Mouse (Mus musculus): ENCODE data around the gene B4galnt1. TPM values are rescaled to one million over a fixed set of nuclear protein-coding genes. Genes with fewer than 3 reads are reported as not detected.

Gene B4galnt1
- polyA plus RNA-seq, 1 experiment from 2014 or later = 6.9 TPM

DNA sequence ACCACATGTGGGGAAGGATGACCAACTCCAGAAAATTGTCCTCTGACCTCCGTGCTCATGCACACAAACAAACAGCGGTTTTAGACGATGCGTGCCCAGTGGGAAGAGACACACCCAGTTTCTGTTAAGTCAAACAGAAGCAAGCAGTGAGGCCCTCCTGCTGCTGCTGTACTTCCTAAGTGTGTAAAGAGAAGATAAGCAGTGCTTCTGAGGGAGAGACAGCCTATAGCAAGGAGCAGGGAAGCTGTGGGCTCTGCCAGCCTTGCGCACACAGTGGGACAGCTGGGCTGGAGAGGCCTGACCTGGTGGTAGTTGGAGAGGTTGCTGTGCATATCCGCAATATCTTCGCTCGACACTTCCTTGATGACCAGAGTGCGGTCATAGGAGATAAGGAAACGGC, 40.3 kb downstream of the B4galnt1 start:
- no peaks in the 10 kb centered on the region for H3K9me3 ChIP-seq
- WGBS = 88% methylated on average over 10 of the region's 10 CpGs
- no peaks in the 10 kb centered on the region for H3K27me3 ChIP-seq
- no peak overlapping the region for H3K4me3 ChIP-seq
- peaks cover 8% of the 10 kb centered on the region for H3K4me1 ChIP-seq
- peaks cover 78% of the 10 kb centered on the region for H3K36me3 ChIP-seq
- ATAC-seq (ENCODE audit: low FRiP score, low read depth) = no peak
- no peak overlapping the region for H3K9ac ChIP-seq
- H3K27ac ChIP-seq = no peak overlapping the region
- no peak overlapping the region for H3K4me2 ChIP-seq (replicated peaks)

DNA sequence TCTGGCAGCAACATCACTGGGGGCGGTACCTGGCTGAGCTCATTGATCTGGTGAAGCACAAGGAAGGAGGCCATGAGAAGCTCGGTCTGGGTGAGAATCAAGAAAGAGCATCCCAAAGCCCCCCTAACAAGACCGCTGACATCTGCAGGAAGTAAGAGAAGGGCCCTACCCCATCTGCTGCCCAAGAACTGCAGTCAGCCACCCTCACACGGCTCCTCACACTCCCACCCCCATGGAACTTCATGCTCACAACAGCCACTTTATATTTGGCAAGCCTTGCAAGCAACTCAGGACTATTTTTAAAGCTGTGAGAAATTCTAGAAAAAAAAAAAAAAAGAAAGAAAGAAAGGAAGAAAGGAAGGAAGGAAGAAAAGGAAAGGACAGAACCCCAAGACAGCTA, 43.9 kb downstream of the B4galnt1 start:
- peaks cover 15% of the 10 kb centered on the region for H3K4me1 ChIP-seq
- H3K4me3 ChIP-seq = no peak overlapping the region
- no peak overlapping the region for H3K4me2 ChIP-seq (replicated peaks)
- H3K9ac ChIP-seq = no peak overlapping the region
- H3K27me3 ChIP-seq = no peaks in the 10 kb centered on the region
- H3K36me3 ChIP-seq = peaks cover 47% of the 10 kb centered on the region
- 91% methylated on average over 4 of the region's 4 CpGs for WGBS
- H3K27ac ChIP-seq = no peak overlapping the region
- ATAC-seq (ENCODE audit: low FRiP score, low read depth) = no peak
- H3K9me3 ChIP-seq = no peaks in the 10 kb centered on the region

DNA sequence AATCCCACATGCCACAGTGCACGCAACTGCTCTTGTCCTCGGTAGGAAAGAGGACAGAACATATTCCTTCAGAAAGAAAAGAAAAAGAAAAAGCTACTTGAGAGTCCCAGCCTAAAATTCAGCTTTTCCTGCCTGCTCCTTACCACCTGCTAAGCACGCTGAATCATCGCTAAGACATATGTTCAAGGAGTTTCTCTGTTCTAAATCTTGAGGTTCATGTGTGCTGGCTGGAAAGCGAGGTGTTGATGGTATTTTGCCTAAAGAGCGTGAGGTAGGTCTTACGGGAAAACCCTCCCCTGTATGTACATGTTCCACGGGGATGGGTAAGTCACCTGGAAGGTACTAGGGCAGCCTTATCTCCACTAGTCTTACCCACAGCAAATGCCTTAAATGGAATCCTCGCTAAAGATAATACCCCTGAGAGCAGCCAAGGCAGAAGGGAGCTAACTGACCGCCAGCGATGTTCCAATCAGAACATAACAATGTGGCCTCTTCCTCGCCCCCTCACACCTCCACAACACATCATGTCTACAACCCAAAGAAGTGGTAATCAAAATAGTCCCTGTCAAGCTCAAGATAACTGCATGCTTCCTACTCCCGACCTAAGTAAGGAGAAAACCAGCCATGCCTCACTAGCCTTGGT, 45.0 kb downstream of the B4galnt1 start:
- Histone ChIP-seq H3K27me3 (no peaks in the 10 kb centered on the region), H3K9ac (peak overlapping the region; percentile 84), H3K9me3 (no peaks in the 10 kb centered on the region), H3K36me3 (peaks cover 37% of the 10 kb centered on the region), H3K4me1 (peaks cover 15% of the 10 kb centered on the region), H3K4me2 (replicated peaks) (peak overlapping the region; percentile 97), H3K27ac (no peak overlapping the region), H3K4me3 (peak overlapping the region; percentile 86)
- ATAC-seq (ENCODE audit: low FRiP score, low read depth) = no peak
- 88% methylated on average over 13 of the region's 13 CpGs for WGBS

DNA sequence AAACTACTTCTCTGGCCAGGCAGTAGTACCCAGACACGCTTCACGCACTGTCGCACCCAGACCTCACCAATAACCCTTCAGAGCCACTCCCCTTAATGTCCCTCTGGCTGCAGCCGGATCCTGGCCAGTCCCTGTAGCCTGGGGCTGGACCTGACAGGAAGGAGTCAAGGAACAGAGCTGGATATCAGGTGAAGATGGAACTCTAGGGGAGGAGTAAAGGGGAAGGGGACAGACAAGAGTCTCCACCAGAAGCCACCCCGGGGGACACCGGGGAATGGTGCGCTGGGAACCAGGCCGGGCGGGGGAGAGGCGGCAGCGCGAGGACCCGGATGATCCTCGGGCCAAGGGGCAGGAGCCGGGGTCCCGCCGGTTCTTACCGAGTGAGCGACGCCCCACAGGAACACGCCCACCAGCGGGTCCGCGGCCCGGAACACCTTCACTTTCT, 46.0 kb downstream of the B4galnt1 start:
- no peaks in the 10 kb centered on the region for H3K9me3 ChIP-seq
- H3K4me2 ChIP-seq (replicated peaks) = peak overlapping the region; percentile 97
- ATAC-seq (ENCODE audit: low FRiP score, low read depth) = peak; percentile 73
- under 1% methylated on average over 25 of the region's 25 CpGs for WGBS
- no peaks in the 10 kb centered on the region for H3K27me3 ChIP-seq
- H3K36me3 ChIP-seq = peaks cover 28% of the 10 kb centered on the region
- peak overlapping the region; percentile 86 for H3K4me3 ChIP-seq
- H3K9ac ChIP-seq = peak overlapping the region; percentile 84
- H3K4me1 ChIP-seq = peaks cover 15% of the 10 kb centered on the region
- no peak overlapping the region; the same call in 1 of the 2 replicates for H3K27ac ChIP-seq

DNA sequence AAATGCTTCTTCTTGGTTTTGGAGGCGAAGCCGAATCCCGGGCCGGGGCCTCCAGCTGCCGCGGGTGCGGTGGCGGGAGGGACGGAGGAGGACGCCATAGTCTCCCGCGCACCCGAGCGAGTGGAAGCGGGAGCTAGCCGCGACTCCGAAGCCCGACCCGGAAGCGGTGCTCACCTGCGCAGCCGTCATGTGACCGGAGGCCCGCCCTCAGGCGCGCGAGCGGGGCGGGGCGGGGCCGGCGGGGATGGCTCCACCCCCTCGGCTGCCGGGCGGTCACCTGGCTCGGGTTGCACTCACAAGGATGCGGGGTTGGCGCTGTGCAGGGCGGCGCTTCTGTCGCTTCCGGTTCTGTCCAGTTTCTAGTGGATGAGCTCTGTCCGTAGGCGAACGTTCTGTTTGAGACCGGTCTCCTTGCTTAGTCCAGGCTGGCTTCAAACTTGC, 46.4 kb downstream of the B4galnt1 start, which contains the start of gene Pip4k2c:
Pip4k2c (minus strand) TSS at position 172 of the 441 bp plus-strand sequence.
- peaks cover 23% of the 10 kb centered on the region for H3K36me3 ChIP-seq
- no peak within 1 kb of the TSS; the same call in 1 of the 2 replicates for H3K27ac ChIP-seq
- under 1% methylated on average over 46 of the region's 47 CpGs for WGBS
- no peaks in the 10 kb centered on the region for H3K9me3 ChIP-seq
- ATAC-seq (ENCODE audit: low FRiP score, low read depth) = peak; percentile 96
- peaks cover 15% of the 10 kb centered on the region for H3K4me1 ChIP-seq
- H3K4me3 ChIP-seq = peak within 1 kb of the TSS; percentile 86
- H3K4me2 ChIP-seq (replicated peaks) = peak within 1 kb of the TSS; percentile 97
- H3K27me3 ChIP-seq = no peaks in the 10 kb centered on the region
- peak within 1 kb of the TSS; percentile 84 for H3K9ac ChIP-seq

DNA sequence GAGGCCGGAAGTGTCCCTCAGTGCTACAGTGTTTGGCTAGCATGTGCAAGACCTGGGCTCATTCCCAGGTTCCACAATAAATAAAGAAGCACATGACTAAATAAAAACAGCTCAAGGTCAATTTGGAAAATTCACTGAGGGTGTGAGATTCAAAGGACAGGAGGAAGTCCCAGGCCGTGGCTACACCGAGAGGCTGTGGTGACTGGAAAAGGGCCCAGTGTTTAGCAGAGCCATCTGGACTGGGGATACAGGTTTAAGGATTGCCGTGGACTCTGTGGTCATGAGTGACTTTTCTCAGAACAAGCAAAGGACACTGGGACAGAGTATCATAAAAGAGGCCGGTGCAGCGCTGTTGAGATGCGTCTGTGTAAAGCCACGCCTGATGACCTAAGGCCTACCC, 48.2 kb downstream of the B4galnt1 start:
- Histone ChIP-seq H3K4me3 (no peak overlapping the region), H3K27ac (no peak overlapping the region), H3K9ac (no peak overlapping the region), H3K9me3 (no peaks in the 10 kb centered on the region), H3K36me3 (peaks cover 6% of the 10 kb centered on the region), H3K4me2 (replicated peaks) (no peak overlapping the region), H3K4me1 (peaks cover 15% of the 10 kb centered on the region), H3K27me3 (no peaks in the 10 kb centered on the region)
- 88% methylated on average over 8 of the region's 8 CpGs for WGBS
- no peak for ATAC-seq (ENCODE audit: low FRiP score, low read depth)

DNA sequence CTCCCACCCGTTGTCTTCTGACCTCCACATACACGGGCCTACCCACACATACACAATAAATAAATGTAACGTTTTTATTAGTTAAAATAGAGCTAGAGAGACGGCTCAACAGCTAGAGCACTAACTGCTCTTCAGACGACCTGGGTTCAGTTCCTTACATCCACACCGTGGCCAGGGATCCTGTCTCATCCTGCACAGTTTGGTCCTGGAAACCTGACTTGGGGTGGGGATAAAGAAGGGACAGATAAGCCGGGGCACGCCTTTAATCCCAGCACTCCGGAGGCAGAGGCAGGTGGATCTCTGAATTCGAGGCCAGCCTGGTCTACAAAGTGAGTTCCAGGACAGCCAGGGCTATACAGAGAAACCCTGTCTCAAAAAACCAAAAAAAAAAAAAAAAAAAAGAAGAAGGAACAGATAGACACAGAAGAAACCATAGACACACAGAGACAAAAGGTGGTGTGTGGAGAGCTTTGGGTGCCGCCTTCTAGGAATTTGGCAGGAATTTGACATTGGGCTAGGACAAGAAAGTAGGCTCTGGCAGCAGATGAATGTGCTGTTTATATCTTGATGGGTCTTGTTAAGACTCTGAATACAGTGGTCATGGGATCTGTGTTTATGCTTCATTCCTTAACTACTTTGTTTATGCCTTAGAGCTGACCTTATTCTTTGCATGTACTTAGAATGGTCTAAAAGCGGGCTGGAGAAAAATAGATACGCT, 48.8 kb downstream of the B4galnt1 start:
- WGBS = 84% methylated on average over 13 of the region's 13 CpGs

DNA sequence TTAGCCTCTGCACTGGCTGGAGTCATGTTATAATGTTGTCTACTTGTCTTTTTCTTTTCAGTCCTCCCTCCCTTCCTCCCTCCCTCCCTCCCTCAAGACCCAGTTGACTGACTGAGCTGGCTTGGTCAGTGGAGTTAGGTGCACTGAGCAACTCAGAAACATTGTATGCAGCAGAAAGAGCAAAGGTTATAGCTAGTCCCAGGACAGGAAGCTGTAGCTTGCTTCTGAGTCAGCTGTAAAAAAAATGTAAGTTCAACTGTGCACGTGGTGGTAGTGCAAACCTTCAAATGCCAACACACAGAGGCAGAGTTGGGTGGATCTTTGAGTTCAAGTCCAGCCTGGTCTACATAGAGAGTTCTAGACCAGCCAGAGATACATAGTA, 49.4 kb downstream of the B4galnt1 start:
- H3K9me3 ChIP-seq = no peaks in the 10 kb centered on the region
- ATAC-seq (ENCODE audit: low FRiP score, low read depth) = no peak

More for the DNA sequence above, 48.8 kb downstream of the B4galnt1 start:
- peaks cover 15% of the 10 kb centered on the region for H3K4me1 ChIP-seq
- no peak overlapping the region for H3K9ac ChIP-seq
- no peak overlapping the region for H3K27ac ChIP-seq
- H3K9me3 ChIP-seq = no peaks in the 10 kb centered on the region
- H3K36me3 ChIP-seq = 0 out of 2 replicates have a peak, but pooled peaks cover under 1% of the 10 kb centered on the region
- no peak for ATAC-seq (ENCODE audit: low FRiP score, low read depth)
- no peak overlapping the region for H3K4me2 ChIP-seq (replicated peaks)
- H3K27me3 ChIP-seq = no peaks in the 10 kb centered on the region
- H3K4me3 ChIP-seq = no peak overlapping the region

DNA sequence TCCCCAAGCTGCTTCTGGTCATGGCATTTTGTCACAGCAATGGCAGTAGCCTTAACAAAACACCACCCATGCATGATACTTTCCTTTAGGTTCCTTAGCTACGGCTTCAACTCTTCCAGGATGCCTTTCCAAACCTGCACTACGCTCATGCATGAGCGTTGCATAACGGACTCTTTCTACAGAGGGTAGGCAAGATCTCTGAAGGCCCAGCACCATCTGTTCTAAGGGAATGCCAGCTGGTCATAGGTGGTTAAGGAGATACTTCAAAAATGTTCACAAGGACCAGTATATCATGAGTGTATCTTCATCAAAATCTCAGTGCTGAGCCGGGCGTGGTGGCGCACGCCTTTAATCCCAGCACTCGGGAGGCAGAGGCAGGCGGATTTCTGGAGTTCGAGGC, 51.4 kb downstream of the B4galnt1 start:
- ATAC-seq (ENCODE audit: low FRiP score, low read depth) = no peak
- Histone ChIP-seq H3K9me3 (no peaks in the 10 kb centered on the region), H3K4me3 (no peak overlapping the region), H3K4me2 (replicated peaks) (no peak overlapping the region), H3K4me1 (no peaks in the 10 kb centered on the region), H3K36me3 (no peaks in the 10 kb centered on the region), H3K27me3 (no peaks in the 10 kb centered on the region), H3K9ac (no peak overlapping the region), H3K27ac (no peak overlapping the region)
- WGBS = 94% methylated on average over 11 of the region's 11 CpGs

More for the DNA sequence above, 49.4 kb downstream of the B4galnt1 start:
- Histone ChIP-seq H3K9ac (no peak overlapping the region), H3K27ac (no peak overlapping the region), H3K4me2 (replicated peaks) (no peak overlapping the region), H3K36me3 (no peaks in the 10 kb centered on the region), H3K4me1 (peaks cover 15% of the 10 kb centered on the region), H3K4me3 (no peak overlapping the region), H3K27me3 (no peaks in the 10 kb centered on the region)
- 74% methylated on average over 1 of the region's 1 CpGs for whole genome bisulfite sequencing

DNA sequence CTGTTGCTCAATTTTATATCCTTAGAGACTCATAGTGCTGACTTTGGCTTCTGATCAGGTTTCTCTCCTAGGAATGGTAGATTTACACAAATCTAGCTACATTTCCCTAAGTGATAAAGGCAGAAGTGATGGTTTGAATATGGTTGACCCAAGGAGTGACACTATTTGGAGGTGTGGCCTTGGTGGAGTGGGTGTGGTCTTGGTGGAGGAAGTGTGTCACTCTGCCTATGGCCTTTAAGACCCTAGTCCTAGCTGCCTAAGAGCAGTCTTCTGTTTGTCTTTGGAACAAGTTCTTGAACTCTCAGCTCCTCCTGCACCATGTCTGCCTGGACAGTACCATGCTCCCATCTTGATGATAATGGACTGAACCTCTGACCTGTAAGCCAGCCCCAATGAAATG, 52.2 kb downstream of the B4galnt1 start:
- no peak for ATAC-seq (ENCODE audit: low FRiP score, low read depth)

DNA sequence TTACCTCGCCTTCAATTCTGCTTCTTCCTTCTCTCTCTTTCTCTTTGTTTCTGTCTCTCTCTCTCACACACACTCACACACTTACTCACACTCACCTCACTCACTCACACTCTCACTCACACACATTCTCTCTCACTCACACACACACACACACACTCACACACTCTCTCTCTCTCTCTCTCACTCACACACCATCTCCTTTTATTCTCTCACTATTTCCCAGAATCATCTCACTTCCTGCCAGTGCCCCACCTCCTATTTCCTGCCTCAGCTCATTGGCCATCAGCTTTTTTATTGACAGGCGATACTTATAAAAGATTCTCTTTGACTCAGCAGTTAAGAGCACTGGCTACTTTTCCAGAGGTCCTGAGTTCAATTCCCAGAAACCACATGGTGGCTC, 53.3 kb downstream of the B4galnt1 start:
- WGBS = 82% methylated on average over 2 of the region's 2 CpGs
- H3K27me3 ChIP-seq = no peaks in the 10 kb centered on the region
- no peak overlapping the region for H3K4me3 ChIP-seq
- H3K4me1 ChIP-seq = no peaks in the 10 kb centered on the region
- no peak overlapping the region for H3K4me2 ChIP-seq (replicated peaks)
- no peak for ATAC-seq (ENCODE audit: low FRiP score, low read depth)
- no peaks in the 10 kb centered on the region for H3K36me3 ChIP-seq
- H3K9ac ChIP-seq = no peak overlapping the region
- H3K27ac ChIP-seq = no peak overlapping the region
- no peaks in the 10 kb centered on the region for H3K9me3 ChIP-seq

More for the DNA sequence above, 52.2 kb downstream of the B4galnt1 start:
- H3K27me3 ChIP-seq = no peaks in the 10 kb centered on the region
- H3K4me2 ChIP-seq (replicated peaks) = no peak overlapping the region
- no peak overlapping the region for H3K9ac ChIP-seq
- no peaks in the 10 kb centered on the region for H3K36me3 ChIP-seq
- no peak overlapping the region for H3K27ac ChIP-seq
- no peaks in the 10 kb centered on the region for H3K4me1 ChIP-seq
- H3K4me3 ChIP-seq = no peak overlapping the region
- no peaks in the 10 kb centered on the region for H3K9me3 ChIP-seq
